Mouse (Mus musculus) testis, adult 2 months (tissue): ENCODE results near the gene Eif1ad. TPM values are rescaled to one million over a fixed set of nuclear protein-coding genes. Genes with fewer than 3 reads are reported as not detected.
"Not testable (repeated sequence)": the region's sequence is repeated elsewhere in the genome, so short reads cannot be mapped to it uniquely, and the experiment has no call there.

Source experiments
- H3K27ac ChIP-seq: fragments of 200-500 bp; 2 replicates; pipeline ENCODE4 v1.5.1; 2012; ENCODE audit warnings: low read depth, low read length; ENCODE audit not compliant: control insufficient read depth, insufficient read depth
- H3K27me3 ChIP-seq: fragments of 200-500 bp; 2 replicates; pipeline ENCODE4 v1.6.1; 2012; ENCODE audit warnings: mild to moderate bottlenecking, low read length, moderate library complexity; ENCODE audit not compliant: control insufficient read depth, insufficient read depth
- H3K36me3 ChIP-seq: fragments of 200-500 bp; 2 replicates; pipeline ENCODE4 v1.6.1; 2012; ENCODE audit warnings: mild to moderate bottlenecking, low read length; ENCODE audit not compliant: control insufficient read depth, insufficient read depth
- H3K4me1 ChIP-seq: fragments of 200-500 bp; 2 replicates; pipeline ENCODE4 v1.6.1; 2012; ENCODE audit warnings: low read length; ENCODE audit not compliant: control insufficient read depth, insufficient read depth
- H3K4me3 ChIP-seq: fragments of 200-500 bp; 2 replicates; pipeline ENCODE4 v1.5.1; 2012; ENCODE audit warnings: low read depth, mild to moderate bottlenecking, low read length, moderate library complexity, mixed read lengths; ENCODE audit not compliant: control insufficient read depth
- CTCF ChIP-seq: fragments of 200-500 bp; IDR thresholded peaks from 2 replicates; pipeline ENCODE4 v1.5.1; 2012; ENCODE audit warnings: low read depth, mild to moderate bottlenecking, inconsistent platforms, low read length, moderate library complexity; ENCODE audit not compliant: control insufficient read depth, insufficient read depth, insufficient replicate concordance
- POLR2A ChIP-seq: fragments of 200-500 bp; IDR thresholded peaks from 2 replicates; pipeline ENCODE4 v1.6.1; 2012; ENCODE audit warnings: low read depth, mild to moderate bottlenecking, inconsistent platforms, low read length, moderate library complexity; ENCODE audit not compliant: control insufficient read depth
- polyA plus RNA-seq: library from polyadenylated mRNA; depleted of rRNA; stranded (reverse); fragments of >200 nt; gene quantifications from 2 replicates; pipeline ENCODE4 v1.2.3, GENCODE M21; 2012

The Eif1ad gene
- polyA plus RNA-seq, 1 experiment, result 24.5 TPM

- H3K36me3 ChIP-seq, result no peaks in the 10 kb centered on the region; the same call in 1 of the 2 replicates
- TF ChIP-seq CTCF, result no peak
- no peak for TF ChIP-seq POLR2A
- H3K4me3 ChIP-seq, result no peak overlapping the region
- peaks cover 10% of the 10 kb centered on the region for H3K4me1 ChIP-seq
- no peak overlapping the region for H3K27ac ChIP-seq
- H3K27me3 ChIP-seq, result no peaks in the 10 kb centered on the region
Measured at GRCm38 (mm10) chr19:5394168-5394567, 27.6 kb downstream of the Eif1ad start.

DNA sequence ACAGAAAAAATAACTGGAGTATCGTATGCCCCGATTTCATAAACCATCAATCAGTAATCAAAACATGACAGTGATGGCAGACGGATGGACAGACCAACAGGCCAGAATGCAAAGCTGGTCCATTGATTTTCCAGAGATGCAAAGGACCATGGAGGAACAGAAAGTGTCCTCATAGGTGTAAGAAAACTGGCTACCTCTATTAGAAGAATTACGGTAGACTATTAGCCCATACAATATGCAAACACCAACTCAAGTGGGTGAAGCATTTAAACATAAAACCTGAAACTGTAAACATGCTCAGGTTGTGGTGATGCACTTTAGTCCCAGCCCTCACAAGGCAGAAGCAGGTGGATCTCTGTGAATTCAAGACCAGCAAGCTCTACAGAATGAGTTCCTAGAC lies 28.8 kb downstream of the Eif1ad start:
- TF ChIP-seq POLR2A, result no peak
- no peak for TF ChIP-seq CTCF
- Histone ChIP-seq H3K4me3 (no peak overlapping the region), H3K27ac (no peak overlapping the region), H3K4me1 (no peaks in the 10 kb centered on the region; the same call in 1 of the 2 replicates), H3K36me3 (no peaks in the 10 kb centered on the region), H3K27me3 (no peaks in the 10 kb centered on the region)

DNA sequence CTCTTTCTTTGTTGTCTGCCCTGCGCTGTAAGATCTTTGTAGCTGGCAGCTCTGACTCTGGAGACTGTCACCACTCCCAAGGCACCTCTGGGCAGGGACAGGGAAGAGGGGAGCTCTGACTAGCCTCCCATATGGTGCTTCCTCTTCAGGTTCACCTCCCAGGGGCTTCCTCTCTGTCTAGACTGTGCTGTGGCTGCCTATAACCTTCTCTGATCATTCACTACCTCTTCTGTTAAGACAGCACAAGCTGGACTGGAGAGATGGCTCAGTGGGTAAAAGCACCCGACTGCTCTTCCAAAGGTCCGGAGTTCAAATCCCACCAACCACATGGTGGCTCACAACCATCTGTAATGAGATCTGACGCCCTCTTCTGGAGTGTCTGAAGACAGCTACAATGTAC lies 34.5 kb downstream of the Eif1ad start:
- H3K4me1 ChIP-seq, H3K27me3 ChIP-seq, H3K27ac ChIP-seq, H3K36me3 ChIP-seq: not testable (repeated sequence)
- H3K4me3 ChIP-seq, result peak overlapping the region; percentile 35

DNA sequence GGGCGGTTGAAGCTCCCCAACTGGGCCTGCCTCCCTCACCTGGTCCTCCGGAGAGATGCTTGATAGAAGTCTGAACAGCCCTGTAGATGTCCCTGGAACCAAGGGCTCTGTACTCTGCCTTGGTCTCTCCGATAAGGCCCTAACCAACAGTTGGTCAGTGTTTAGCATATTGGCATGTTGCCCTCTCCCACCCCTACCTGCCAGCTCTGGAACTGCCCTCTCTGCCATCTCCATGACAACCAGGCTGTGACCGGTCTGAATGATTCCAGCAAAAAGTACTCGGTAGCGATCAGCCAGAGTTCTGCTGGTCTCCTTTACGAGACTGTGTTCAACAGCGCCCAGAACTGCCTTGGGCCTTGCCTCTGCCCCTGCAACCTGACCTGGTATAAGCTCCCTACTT lies 35.8 kb downstream of the Eif1ad start, which contains the start of gene Tsga10ip:
Gene Tsga10ip, minus strand, starts transcription at position 234 of the 400 bp plus-strand sequence.
- TF ChIP-seq POLR2A (peak; percentile 67; the same call in 1 of the 2 replicates), CTCF (peak; percentile 12; the same call in 1 of the 2 replicates)
- peak within 1 kb of the TSS; percentile 80 for H3K4me3 ChIP-seq
- H3K27me3 ChIP-seq, result no peaks in the 10 kb centered on the region
- peaks cover 9% of the 10 kb centered on the region for H3K4me1 ChIP-seq
- H3K27ac ChIP-seq, result peak within 1 kb of the TSS; percentile 87
- no peaks in the 10 kb centered on the region for H3K36me3 ChIP-seq

DNA sequence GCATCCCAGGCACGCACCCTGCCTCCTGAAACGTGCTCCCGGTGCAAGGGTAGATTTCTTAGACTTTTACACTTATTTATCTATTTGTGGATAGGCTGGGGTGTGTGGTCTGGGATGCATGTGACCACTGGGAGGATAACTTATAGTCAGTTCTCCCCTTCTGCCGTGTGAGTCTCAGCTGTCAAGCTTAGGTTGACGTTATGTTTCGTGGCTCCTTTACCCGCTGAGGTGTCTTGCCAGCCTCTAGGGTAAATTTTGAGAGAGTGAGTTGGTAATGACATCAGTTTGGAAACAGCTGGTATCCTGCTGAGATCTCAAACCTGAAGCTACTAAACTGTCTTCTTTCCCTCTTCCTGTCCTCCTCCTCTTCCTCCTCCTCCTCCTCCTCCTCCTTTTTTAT lies 39.4 kb downstream of the Eif1ad start:
- Histone ChIP-seq H3K27ac (peak overlapping the region; percentile 52; the same call in 1 of the 2 replicates), H3K27me3 (no peaks in the 10 kb centered on the region), H3K4me3 (peak overlapping the region; percentile 45), H3K4me1 (peaks cover 13% of the 10 kb centered on the region), H3K36me3 (no peaks in the 10 kb centered on the region)
- TF ChIP-seq CTCF, result no peak
- no peak for TF ChIP-seq POLR2A

DNA sequence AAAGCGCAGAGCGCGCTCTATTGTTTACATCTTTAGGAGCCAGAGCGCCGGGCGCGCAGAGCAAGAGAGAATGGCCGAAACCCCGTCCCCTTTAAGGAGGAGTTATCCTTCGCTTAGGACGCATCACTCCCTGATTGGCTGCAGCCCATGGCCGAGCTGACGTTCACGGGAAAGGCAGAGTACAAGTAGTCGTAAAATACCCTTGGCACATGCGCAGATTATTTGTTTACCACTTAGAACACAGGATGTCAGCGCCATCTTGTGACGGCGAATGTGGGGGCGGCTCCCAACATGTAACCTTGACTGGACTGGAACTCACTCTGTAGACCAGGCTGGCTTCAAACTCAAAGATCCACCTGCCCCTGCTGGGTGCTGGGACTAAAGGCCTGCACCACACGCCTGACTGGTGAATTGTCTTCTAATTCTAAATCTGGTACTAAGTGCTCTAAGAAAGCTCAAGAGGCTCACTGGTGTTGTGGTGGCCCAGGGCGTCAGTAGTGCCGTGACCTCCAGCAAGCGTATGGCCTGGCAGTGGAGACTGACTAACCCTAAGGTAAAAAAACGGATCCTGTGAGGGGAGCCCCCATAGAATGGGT lies 40.1 kb downstream of the Eif1ad start:
- H3K27ac ChIP-seq, result peak overlapping the region; percentile 93
- peaks cover 13% of the 10 kb centered on the region for H3K4me1 ChIP-seq
- H3K4me3 ChIP-seq, result peak overlapping the region; percentile 70
- H3K36me3 ChIP-seq, H3K27me3 ChIP-seq: not testable (repeated sequence)

GRCm38 (mm10) chr19:5407133-5407532 lies 40.6 kb downstream of the Eif1ad start:
- Histone ChIP-seq H3K27ac (peak overlapping the region; percentile 93), H3K36me3 (no peaks in the 10 kb centered on the region), H3K4me1 (peaks cover 12% of the 10 kb centered on the region), H3K27me3 (no peaks in the 10 kb centered on the region), H3K4me3 (peak overlapping the region; percentile 70)
- peak; percentile 64; the same call in 1 of the 2 replicates for TF ChIP-seq CTCF
- TF ChIP-seq POLR2A, result no peak

DNA sequence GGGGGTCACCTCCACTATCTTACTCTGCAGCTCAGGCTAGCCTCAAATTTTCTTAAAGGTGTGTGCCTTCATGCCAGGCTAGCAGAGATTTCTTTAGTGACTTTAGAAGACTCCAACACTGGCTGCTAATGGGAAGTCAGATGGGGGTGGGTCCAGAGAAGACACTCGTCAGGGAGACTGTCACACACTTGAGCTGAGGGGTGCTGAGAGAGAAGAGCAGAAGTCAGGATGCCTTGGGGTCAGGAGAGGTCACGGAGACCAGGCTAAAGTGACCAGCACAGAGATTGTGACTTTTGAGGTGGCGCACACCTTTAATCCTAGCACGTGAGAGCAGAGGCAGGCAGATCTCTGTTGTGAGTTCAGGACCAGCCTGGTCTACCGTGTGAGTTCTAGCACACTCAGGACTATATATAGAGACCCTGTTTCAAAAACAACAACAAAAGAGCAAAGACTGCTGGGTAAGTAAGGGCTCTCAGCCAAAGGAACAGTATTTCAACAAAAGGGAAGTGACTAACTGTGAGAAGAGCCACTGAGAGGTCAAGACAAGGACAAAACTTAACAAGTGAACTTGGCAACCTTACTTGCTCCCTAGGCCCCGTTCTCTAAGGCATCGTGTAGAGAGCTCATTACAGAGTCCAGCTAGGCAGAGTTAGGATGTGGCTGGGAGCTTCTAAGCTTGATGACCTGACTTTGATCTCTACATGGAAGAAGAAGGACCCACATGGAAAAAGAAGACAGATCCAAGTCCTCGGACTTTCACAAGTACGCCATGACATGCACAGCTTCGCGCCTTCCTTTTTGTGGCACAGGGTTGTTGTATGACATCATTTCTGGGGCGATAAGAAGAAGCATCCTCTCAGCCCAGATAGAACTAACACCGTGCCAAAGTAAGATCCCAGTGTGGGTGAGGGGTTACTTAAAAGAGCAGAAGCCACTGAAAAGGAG lies 41.8 kb downstream of the Eif1ad start:
- H3K4me3 ChIP-seq, result no peak overlapping the region
- no peaks in the 10 kb centered on the region for H3K36me3 ChIP-seq
- peaks cover 7% of the 10 kb centered on the region for H3K4me1 ChIP-seq
- no peaks in the 10 kb centered on the region for H3K27me3 ChIP-seq
- H3K27ac ChIP-seq, result peak overlapping the region; percentile 23; the same call in 1 of the 2 replicates
- TF ChIP-seq POLR2A (no peak), CTCF (no peak)
